Mouse (Mus musculus): ENCODE results near the gene Plcl1.

DNA sequence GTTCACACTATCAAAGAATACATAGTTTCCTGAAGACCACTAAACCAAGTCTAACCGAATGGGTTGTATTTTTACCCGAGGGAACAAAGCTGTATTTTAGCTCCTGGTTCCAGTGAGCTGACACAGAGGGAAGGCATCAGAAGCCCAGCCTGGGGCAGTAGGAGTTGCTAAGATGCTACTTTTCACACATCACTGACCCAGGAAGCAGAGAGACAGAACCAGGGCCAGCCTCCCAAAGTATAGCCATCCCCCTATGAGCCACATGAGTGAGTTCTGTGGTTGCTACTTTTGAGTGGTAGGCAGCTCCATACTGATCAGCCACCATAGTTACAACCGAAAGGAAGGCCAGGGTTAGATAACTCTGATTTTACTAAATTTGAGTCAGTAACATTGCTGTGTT lies 106.4 kb downstream of the Plcl1 start:
- TF ChIP-seq CTCF (IDR thresholded peaks at IDR 0.05; ENCODE audit: low read depth), result no peak
- no peak for TF ChIP-seq EP300 (IDR thresholded peaks at IDR 0.05; ENCODE audit: low read depth)

Data from liver, postnatal 0 days (tissue).